Mouse (Mus musculus) T-helper 17 cell (primary cell): ENCODE results near the gene Mdm2.
"Not testable (repeated sequence)": the region's sequence is repeated elsewhere in the genome, so short reads cannot be mapped to it uniquely, and the experiment has no call there.

Experiments
- in situ Hi-C, 2 experiments: fragments of 300-600 bp; cut with MboI, MseI; formaldehyde crosslinking; loops; 1 replicate in 1 of 2; 2 replicates in 1 of 2; pipeline ENCODE4 v1.15.1; 2025; ENCODE audit warnings: high pct_unique_total_duplicates in 2 of 2

Gene Mdm2

GRCm38 (mm10) chr10:117710604-117711141 lies at the start of gene Mdm2:
Mdm2 (minus strand) TSS chr10:117710758.
- in situ Hi-C loops = no loop called here

DNA sequence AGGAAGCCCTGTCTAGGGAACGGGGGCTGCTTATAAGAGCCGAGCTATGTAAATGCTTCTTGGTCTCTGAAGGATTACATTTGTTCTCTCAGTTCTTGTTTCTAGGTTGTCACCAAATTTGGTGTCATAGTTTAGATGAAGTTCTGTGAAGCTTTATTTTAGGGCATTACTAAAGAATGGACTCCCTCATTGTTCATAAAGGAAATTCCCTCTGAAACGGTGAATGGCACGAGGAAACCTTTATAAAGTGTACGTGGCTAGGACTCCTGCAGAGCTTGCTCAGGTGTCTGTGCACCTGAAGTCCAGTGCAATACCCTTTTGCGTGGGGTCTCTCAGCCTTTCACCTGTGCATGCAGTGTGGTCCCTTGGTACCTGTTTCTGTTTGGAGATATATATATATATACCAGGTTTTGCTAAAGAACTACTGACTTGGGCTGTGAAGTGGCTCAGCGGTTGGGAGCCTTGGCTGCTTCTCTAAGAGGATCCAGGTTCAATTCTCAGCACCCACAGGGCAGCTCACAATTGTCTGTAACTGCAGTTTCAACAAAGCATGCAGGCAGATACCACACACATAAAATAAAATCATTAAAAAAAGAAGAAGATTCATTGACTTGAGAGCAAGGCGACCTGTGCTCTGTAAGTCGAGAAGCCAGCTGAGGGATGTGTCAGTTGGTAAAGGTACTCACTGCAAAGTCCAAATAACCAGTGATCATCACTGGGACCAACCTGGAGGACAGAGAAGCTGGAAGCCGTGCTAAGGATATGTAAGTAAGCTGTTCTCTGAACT lies 49.5 kb upstream of the Mdm2 start:
- in situ Hi-C loops = no loop called here

GRCm38 (mm10) chr10:117758749-117759727 lies 48.5 kb upstream of the Mdm2 start:
- in situ Hi-C loops = no loop called here

DNA sequence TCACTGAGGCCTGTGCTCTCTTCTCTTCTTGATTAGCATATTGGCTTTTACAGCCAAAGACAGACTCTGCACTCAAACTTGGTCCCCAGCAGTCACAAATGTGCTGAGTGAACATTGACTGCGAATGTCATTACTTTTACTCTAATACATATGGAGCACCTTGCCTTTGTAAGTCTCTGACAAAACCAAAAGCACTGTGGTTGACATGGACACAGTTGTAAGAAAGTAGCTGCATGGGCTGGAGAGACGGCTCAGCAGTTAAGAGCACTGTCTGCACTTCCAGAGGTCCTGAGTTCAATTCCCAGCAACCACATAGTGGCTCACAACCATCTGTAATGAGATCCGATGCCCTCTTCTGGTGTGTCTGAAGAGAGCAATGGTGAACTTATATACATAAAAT lies 47.8 kb upstream of the Mdm2 start:
- in situ Hi-C loops = not testable (repeated sequence)

DNA sequence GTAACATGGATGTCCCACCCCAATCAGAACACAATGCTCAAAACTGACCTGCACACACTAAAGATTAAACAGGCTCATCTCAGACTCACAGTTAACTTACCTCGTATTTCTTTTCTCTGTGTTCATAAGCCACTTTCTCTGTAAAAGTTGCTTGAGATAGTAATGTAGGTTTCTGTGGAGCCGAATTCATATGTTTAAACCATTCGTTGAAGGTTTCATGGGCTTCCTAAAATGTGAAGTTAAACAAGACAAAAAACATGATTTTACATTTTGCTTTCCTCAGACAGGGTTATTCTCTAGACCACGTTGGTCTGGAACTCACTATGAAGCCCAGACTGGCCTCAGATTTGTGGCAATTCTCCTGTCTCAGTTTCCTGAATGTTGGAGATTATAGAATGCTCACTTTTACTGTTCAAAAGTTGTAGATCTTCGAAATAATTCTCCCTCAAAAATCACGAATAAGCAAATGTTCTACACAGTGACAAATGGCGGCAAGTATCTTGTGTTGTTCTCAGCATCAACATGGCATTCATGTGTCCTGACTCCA lies 47.3 kb upstream of the Mdm2 start:
- in situ Hi-C loops = no loop called here

DNA sequence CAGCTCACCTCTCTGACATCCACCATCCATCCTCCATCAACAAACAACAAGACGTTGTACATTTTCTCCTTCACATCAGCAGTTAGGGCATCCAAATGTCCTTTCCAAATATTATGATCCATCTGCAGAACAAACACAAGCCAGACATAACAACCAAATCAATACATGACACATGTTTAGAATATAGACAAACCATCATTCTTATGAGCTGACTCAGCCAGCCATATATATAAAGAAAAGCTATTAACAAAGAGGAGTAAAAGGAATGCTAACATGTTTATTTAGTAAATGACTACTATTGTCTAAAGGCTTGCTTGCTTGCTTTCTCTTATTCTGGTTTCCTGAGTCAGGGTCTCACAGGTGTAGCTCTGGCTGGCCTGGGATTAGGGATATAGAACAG lies 46.7 kb upstream of the Mdm2 start:
- in situ Hi-C loops = no loop called here

DNA sequence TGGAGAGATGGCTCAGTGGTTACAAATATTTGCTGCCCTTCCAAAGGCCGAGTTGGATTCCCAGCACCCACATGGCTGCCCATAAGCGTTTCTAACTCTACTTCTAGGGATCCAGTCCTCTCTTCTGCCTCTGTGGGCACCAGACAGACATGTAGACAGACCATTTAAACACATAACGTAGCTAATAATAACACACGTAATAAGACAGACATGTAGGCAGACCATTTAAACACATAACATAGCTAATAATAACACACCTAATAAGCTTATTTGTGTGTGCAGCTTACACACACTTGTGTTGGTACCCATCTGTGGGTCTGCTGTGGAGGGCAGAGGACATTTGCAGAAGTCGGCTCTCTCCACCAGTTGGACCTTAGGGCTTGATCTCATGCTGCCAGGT lies 46.2 kb upstream of the Mdm2 start:
- in situ Hi-C loops = no loop called here

GRCm38 (mm10) chr10:117755799-117756467 lies 45.4 kb upstream of the Mdm2 start:
- in situ Hi-C loops = no loop called here

- in situ Hi-C loops = no loop called here
Observed at GRCm38 (mm10) chr10:117755086-117755798, 44.7 kb upstream of the Mdm2 start.

- in situ Hi-C loops = no loop called here
Observed at GRCm38 (mm10) chr10:117754609-117754940, 44.0 kb upstream of the Mdm2 start.

DNA sequence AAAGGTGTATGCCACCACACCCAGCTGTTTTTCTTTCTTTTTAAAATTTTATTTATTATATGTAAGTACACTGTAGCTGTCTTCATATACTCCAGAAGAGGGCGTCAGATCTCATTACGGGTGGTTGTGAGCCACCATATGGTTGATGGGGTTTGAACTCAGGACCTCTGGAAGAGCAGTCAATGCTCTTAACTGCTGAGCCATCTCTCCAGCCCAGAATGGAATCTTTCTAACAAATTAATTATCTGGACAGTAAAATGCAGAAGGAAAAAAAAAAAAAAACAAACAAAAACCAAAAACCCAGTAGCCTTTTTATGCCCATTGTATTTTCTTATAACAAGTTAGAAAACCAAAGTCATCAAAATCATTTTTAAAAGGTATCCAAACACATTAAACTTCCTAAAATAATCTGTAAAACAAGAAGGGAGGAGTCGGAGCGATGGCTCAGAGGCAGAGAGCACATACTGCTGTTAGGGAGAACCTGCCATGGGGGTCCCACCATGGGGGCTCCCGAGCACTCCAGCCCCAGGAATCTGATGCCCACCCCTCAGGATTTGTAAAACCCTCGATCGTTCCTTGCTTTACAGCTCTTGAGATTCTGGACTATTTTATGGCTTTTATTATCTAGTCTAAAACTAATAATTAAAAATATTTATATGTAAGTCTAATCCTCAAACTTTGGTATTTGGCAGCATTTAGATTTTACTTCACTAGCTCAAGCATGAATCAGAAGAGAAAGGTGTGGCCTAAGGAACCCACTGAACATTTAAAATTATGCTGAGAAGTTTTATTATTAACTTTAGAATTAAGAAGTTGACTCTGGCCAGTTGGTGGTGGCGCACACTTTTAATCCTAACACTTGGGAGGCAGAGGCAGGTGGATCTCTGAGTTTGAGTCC lies 43.4 kb upstream of the Mdm2 start:
- in situ Hi-C loops = no loop called here

- in situ Hi-C loops = no loop called here
Observed at GRCm38 (mm10) chr10:117752851-117753647, 42.5 kb upstream of the Mdm2 start.

GRCm38 (mm10) chr10:117752304-117752821 lies 41.8 kb upstream of the Mdm2 start:
- in situ Hi-C loops = no loop called here

DNA sequence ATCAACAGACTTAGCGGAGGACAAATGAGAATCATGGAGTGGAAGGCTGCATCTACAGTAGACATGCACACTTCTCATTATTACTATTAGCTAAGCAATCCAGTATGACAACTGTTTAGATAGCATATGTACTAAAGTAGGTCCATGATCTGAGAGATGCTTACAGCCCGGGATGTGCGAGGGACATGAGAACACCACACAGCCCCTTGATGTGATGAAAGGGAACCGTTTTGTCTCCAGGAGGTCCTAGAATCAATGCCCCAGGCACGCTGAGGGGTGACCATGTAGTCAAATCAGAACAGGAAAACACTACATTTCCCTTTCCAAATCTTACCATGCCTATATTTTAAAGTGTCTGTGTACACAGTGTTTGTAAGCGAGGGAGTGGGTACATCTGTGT lies 41.2 kb upstream of the Mdm2 start:
- in situ Hi-C loops = no loop called here

GRCm38 (mm10) chr10:117751282-117751610 lies 40.7 kb upstream of the Mdm2 start:
- in situ Hi-C loops = no loop called here

DNA sequence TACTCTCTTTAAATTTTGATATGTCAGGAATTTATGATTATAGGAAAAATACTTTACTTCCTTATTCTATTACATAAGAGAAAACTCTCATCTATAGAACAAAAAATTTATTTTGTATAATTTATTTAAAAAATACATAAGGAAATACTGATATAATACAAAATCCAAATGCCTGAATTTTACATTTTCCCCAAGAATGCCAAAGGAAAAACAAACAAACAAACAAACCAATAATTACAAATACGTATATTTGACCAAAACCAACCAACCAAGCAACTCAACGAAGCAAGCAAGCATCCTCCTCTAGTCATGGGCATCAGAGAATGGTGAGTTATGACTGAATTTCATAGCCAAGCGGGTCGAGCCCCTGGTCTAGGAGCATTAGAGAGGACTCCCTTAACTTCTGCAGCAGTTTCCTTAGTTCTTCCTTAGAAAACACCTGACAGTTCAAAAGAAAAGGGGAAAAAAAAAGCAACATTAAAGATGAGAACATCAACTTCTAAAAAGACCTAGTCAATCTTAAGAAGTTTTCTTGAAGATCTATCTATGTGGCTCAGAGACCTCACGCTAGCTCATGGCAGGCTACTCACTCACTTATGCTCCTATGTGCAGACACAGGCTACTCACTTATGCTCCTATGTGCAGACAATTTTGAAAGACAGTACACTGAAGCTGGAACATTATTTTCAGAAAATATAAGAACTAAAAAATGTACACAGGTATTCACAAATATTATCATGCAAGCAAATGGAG lies 40.1 kb upstream of the Mdm2 start:
- in situ Hi-C loops = no loop called here

GRCm38 (mm10) chr10:117749787-117750343 lies 39.3 kb upstream of the Mdm2 start:
- in situ Hi-C loops = no loop called here
